Mouse (Mus musculus): Measurements from ENCODE around the gene Zfp326.

DNA sequence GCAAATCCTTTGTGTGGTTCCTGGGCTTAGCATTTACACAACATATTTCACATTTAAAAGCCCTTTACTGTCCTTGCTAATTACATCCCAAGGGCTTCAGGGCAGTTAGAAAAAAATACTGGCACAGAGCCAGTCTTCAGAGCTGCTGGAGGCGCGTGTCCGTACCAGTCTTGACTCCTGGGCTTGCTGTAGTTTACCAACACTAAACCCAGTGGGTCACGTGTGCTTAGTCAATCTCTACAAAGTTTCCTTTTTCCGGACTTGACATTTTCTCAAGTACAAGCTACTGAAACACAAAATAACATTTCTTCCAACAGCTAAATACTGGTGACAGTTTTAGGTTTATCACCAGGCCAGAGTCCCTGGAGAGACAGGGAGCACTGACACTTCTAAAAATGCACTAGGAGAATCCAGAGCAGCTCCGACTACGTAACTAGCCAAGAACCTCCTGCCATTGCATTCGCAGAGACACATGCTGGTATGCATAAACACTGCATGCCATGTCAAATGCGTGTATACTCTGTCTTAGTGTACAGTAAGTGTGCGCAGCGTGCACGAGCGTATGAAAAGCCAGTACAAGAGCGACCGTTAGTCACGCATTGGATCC is 8.4 kb upstream of the Zfp326 start:
- TF ChIP-seq CTCF (IDR thresholded peaks at IDR 0.05; ENCODE audit: low read depth) (no peak), EP300 (optimal IDR thresholded peaks at IDR 0.05) (no peak)
